Mouse (Mus musculus) spleen, postnatal 10 days (tissue): ENCODE measurements at regions not wholly inside any gene's neighbourhood (a gene's known extent, or its start where the extent isn't known, plus 50 kb on each side); places are given as distances from the start of the nearest gene placed in this dataset.

ENCODE experiments used
- DNase-seq, 2 experiments: peaks; one replicate each; pipeline ENCODE4 v3.0.0; 2021 to 2022; ENCODE audit warnings: low spot score in 2 of 2

GRCm38 (mm10) chr8:30797341-30797740 lies 2631.2 kb upstream of the 5930422O12Rik start:
- DNase-seq, result no peak

GRCm38 (mm10) chr8:30817028-30817427 lies 2611.5 kb upstream of the 5930422O12Rik start:
- no peak for DNase-seq

GRCm38 (mm10) chr8:30822835-30823587 lies 2605.5 kb upstream of the 5930422O12Rik start:
- no peak for DNase-seq

GRCm38 (mm10) chr8:30823588-30823938 lies 2604.9 kb upstream of the 5930422O12Rik start:
- no peak for DNase-seq

- DNase-seq, result no peak
Observed at GRCm38 (mm10) chr8:30826021-30826420, 2602.5 kb upstream of the 5930422O12Rik start.

- no peak for DNase-seq
Observed at GRCm38 (mm10) chr8:30838056-30838455, 2590.5 kb upstream of the 5930422O12Rik start.

GRCm38 (mm10) chr8:30840064-30840463 lies 2588.4 kb upstream of the 5930422O12Rik start:
- peak; percentile 9 to 58 for DNase-seq

- DNase-seq, result no peak
Observed at GRCm38 (mm10) chr8:30863017-30863416, 2565.5 kb upstream of the 5930422O12Rik start.

GRCm38 (mm10) chr8:30906044-30906695 lies 2522.3 kb upstream of the 5930422O12Rik start:
- DNase-seq, result no peak

- DNase-seq, result no peak
Observed at GRCm38 (mm10) chr8:30913664-30914063, 2514.8 kb upstream of the 5930422O12Rik start.

GRCm38 (mm10) chr8:30915127-30915526 lies 2513.4 kb upstream of the 5930422O12Rik start:
- no peak for DNase-seq

GRCm38 (mm10) chr8:30915601-30916171 lies 2512.8 kb upstream of the 5930422O12Rik start:
- DNase-seq, result no peak

- DNase-seq, result no peak
Observed at GRCm38 (mm10) chr8:30916184-30916751, 2512.2 kb upstream of the 5930422O12Rik start.

GRCm38 (mm10) chr8:30921451-30921850 lies 2507.1 kb upstream of the 5930422O12Rik start:
- no peak for DNase-seq

GRCm38 (mm10) chr8:30923301-30924159 lies 2505.0 kb upstream of the 5930422O12Rik start:
- DNase-seq, result peak in 1 of 2 experiments; percentile 17

GRCm38 (mm10) chr8:30924160-30924534 lies 2504.4 kb upstream of the 5930422O12Rik start:
- no peak for DNase-seq

- DNase-seq, result no peak
Observed at GRCm38 (mm10) chr8:30924656-30925055, 2503.9 kb upstream of the 5930422O12Rik start.

- DNase-seq, result no peak
Observed at GRCm38 (mm10) chr8:30937449-30938075, 2490.9 kb upstream of the 5930422O12Rik start.

GRCm38 (mm10) chr8:30940901-30941300 lies 2487.6 kb upstream of the 5930422O12Rik start:
- DNase-seq, result no peak

GRCm38 (mm10) chr8:30941511-30942175 lies 2486.9 kb upstream of the 5930422O12Rik start:
- DNase-seq, result no peak
